Mouse (Mus musculus): ENCODE measurements around the gene Ube2m. TPM values are rescaled to one million over a fixed set of nuclear protein-coding genes. Genes with fewer than 3 reads are reported as not detected.

Gene Ube2m
- polyA plus RNA-seq, 1 experiment from 2014 or later = 41.3 TPM

- peaks cover 18% of the 10 kb centered on the region for H3K27me3 ChIP-seq (replicated peaks; ENCODE audit: control insufficient read depth, insufficient read depth, low read length)
- H3K9ac ChIP-seq (ENCODE audit: low read depth, low read length) = no peak overlapping the region
- no peak overlapping the region for H3K4me2 ChIP-seq (ENCODE audit: low read length)
- no peak overlapping the region for H3K4me3 ChIP-seq (ENCODE audit: low read length)
- no peak overlapping the region for H3K27ac ChIP-seq (ENCODE audit: low read depth, low read length)
- no peaks in the 10 kb centered on the region for H3K9me3 ChIP-seq (ENCODE audit: control insufficient read depth, low read length)
- H3K4me1 ChIP-seq (ENCODE audit: control insufficient read depth, insufficient read depth, low read depth, low read length) = peaks cover 14% of the 10 kb centered on the region
- H3K36me3 ChIP-seq (ENCODE audit: control insufficient read depth, insufficient read depth, low read length) = no peaks in the 10 kb centered on the region
- 7% methylated on average over 2 of the region's 2 CpGs for WGBS
- no peak; the same call in 1 of the 2 replicates for ATAC-seq
Observed at GRCm38 (mm10) chr7:13046084-13046483, 8.0 kb upstream of the Ube2m start.

- Histone ChIP-seq H3K4me2 (ENCODE audit: low read length) (peak overlapping the region; percentile 81), H3K27ac (ENCODE audit: low read depth, low read length) (peak overlapping the region; percentile 76), H3K9ac (ENCODE audit: low read depth, low read length) (peak overlapping the region; percentile 83), H3K27me3 (replicated peaks; ENCODE audit: control insufficient read depth, insufficient read depth, low read length) (peaks cover 18% of the 10 kb centered on the region), H3K36me3 (ENCODE audit: control insufficient read depth, insufficient read depth, low read length) (no peaks in the 10 kb centered on the region), H3K4me1 (ENCODE audit: control insufficient read depth, insufficient read depth, low read depth, low read length) (peaks cover 14% of the 10 kb centered on the region), H3K9me3 (ENCODE audit: control insufficient read depth, low read length) (no peaks in the 10 kb centered on the region), H3K4me3 (ENCODE audit: low read length) (peak overlapping the region; percentile 48)
- no peak; the same call in none of the 2 replicates for ATAC-seq
- WGBS = 3% methylated on average over 23 of the region's 23 CpGs
Observed at GRCm38 (mm10) chr7:13044254-13044625, 6.2 kb upstream of the Ube2m start.

GRCm38 (mm10) chr7:13043445-13044253, 5.6 kb upstream of the Ube2m start:
- Histone ChIP-seq H3K27me3 (replicated peaks; ENCODE audit: control insufficient read depth, insufficient read depth, low read length) (peaks cover 18% of the 10 kb centered on the region), H3K9ac (ENCODE audit: low read depth, low read length) (peak overlapping the region; percentile 83), H3K9me3 (ENCODE audit: control insufficient read depth, low read length) (no peaks in the 10 kb centered on the region), H3K4me1 (ENCODE audit: control insufficient read depth, insufficient read depth, low read depth, low read length) (peaks cover 17% of the 10 kb centered on the region), H3K4me2 (ENCODE audit: low read length) (peak overlapping the region; percentile 81), H3K27ac (ENCODE audit: low read depth, low read length) (peak overlapping the region; percentile 76), H3K36me3 (ENCODE audit: control insufficient read depth, insufficient read depth, low read length) (no peaks in the 10 kb centered on the region), H3K4me3 (ENCODE audit: low read length) (peak overlapping the region; percentile 48)
- WGBS = 6% methylated on average over 74 of the region's 88 CpGs
- peak; percentile 59 for ATAC-seq

- peak overlapping the region; percentile 83 for H3K9ac ChIP-seq (ENCODE audit: low read depth, low read length)
- no peaks in the 10 kb centered on the region for H3K9me3 ChIP-seq (ENCODE audit: control insufficient read depth, low read length)
- H3K4me1 ChIP-seq (ENCODE audit: control insufficient read depth, insufficient read depth, low read depth, low read length) = peaks cover 18% of the 10 kb centered on the region
- 30% methylated on average over 16 of the region's 16 CpGs for WGBS
- H3K36me3 ChIP-seq (ENCODE audit: control insufficient read depth, insufficient read depth, low read length) = no peaks in the 10 kb centered on the region
- peak overlapping the region; percentile 76; the same call in 1 of the 2 replicates for H3K27ac ChIP-seq (ENCODE audit: low read depth, low read length)
- peaks cover 18% of the 10 kb centered on the region for H3K27me3 ChIP-seq (replicated peaks; ENCODE audit: control insufficient read depth, insufficient read depth, low read length)
- H3K4me2 ChIP-seq (ENCODE audit: low read length) = peak overlapping the region; percentile 81
- H3K4me3 ChIP-seq (ENCODE audit: low read length) = peak overlapping the region; percentile 48
- no peak for ATAC-seq
Observed at GRCm38 (mm10) chr7:13043120-13043444, 5.0 kb upstream of the Ube2m start.

- H3K4me2 ChIP-seq (ENCODE audit: low read length) = no peak overlapping the region
- WGBS = 81% methylated on average over 6 of the region's 6 CpGs
- no peak overlapping the region for H3K27ac ChIP-seq (ENCODE audit: low read depth, low read length)
- H3K4me3 ChIP-seq (ENCODE audit: low read length) = no peak overlapping the region
- H3K9me3 ChIP-seq (ENCODE audit: control insufficient read depth, low read length) = no peaks in the 10 kb centered on the region
- H3K36me3 ChIP-seq (ENCODE audit: control insufficient read depth, insufficient read depth, low read length) = no peaks in the 10 kb centered on the region
- H3K9ac ChIP-seq (ENCODE audit: low read depth, low read length) = no peak overlapping the region
- H3K4me1 ChIP-seq (ENCODE audit: control insufficient read depth, insufficient read depth, low read depth, low read length) = peaks cover 18% of the 10 kb centered on the region
- no peak for ATAC-seq
- H3K27me3 ChIP-seq (replicated peaks; ENCODE audit: control insufficient read depth, insufficient read depth, low read length) = peaks cover 18% of the 10 kb centered on the region
Observed at GRCm38 (mm10) chr7:13042511-13042910, 4.4 kb upstream of the Ube2m start.

GRCm38 (mm10) chr7:13041256-13041655, 3.2 kb upstream of the Ube2m start:
- WGBS = 100% methylated on average over 1 of the region's 1 CpGs
- H3K4me2 ChIP-seq (ENCODE audit: low read length) = no peak overlapping the region
- H3K9me3 ChIP-seq (ENCODE audit: control insufficient read depth, low read length) = no peaks in the 10 kb centered on the region
- no peak overlapping the region for H3K27ac ChIP-seq (ENCODE audit: low read depth, low read length)
- H3K27me3 ChIP-seq (replicated peaks; ENCODE audit: control insufficient read depth, insufficient read depth, low read length) = peaks cover 18% of the 10 kb centered on the region
- no peak for ATAC-seq
- H3K36me3 ChIP-seq (ENCODE audit: control insufficient read depth, insufficient read depth, low read length) = peaks cover 2% of the 10 kb centered on the region
- H3K4me3 ChIP-seq (ENCODE audit: low read length) = no peak overlapping the region
- H3K9ac ChIP-seq (ENCODE audit: low read depth, low read length) = no peak overlapping the region
- peaks cover 26% of the 10 kb centered on the region for H3K4me1 ChIP-seq (ENCODE audit: control insufficient read depth, insufficient read depth, low read depth, low read length)

GRCm38 (mm10) chr7:13039181-13039580, 1.1 kb upstream of the Ube2m start:
- no peak for ATAC-seq
- Histone ChIP-seq H3K4me1 (ENCODE audit: control insufficient read depth, insufficient read depth, low read depth, low read length) (peaks cover 30% of the 10 kb centered on the region), H3K27ac (ENCODE audit: low read depth, low read length) (no peak overlapping the region), H3K9ac (ENCODE audit: low read depth, low read length) (peak overlapping the region; percentile 96), H3K27me3 (replicated peaks; ENCODE audit: control insufficient read depth, insufficient read depth, low read length) (peaks cover 8% of the 10 kb centered on the region), H3K9me3 (ENCODE audit: control insufficient read depth, low read length) (no peaks in the 10 kb centered on the region), H3K36me3 (ENCODE audit: control insufficient read depth, insufficient read depth, low read length) (peaks cover 16% of the 10 kb centered on the region), H3K4me2 (ENCODE audit: low read length) (peak overlapping the region; percentile 83), H3K4me3 (ENCODE audit: low read length) (no peak overlapping the region)
- 91% methylated on average over 1 of the region's 1 CpGs for WGBS

GRCm38 (mm10) chr7:13038621-13039169, 620 bp upstream of the Ube2m start:
- Histone ChIP-seq H3K4me3 (ENCODE audit: low read length) (peak overlapping the region; percentile 77), H3K9me3 (ENCODE audit: control insufficient read depth, low read length) (no peaks in the 10 kb centered on the region), H3K27ac (ENCODE audit: low read depth, low read length) (peak overlapping the region; percentile 100), H3K9ac (ENCODE audit: low read depth, low read length) (peak overlapping the region; percentile 96), H3K4me1 (ENCODE audit: control insufficient read depth, insufficient read depth, low read depth, low read length) (peaks cover 31% of the 10 kb centered on the region), H3K36me3 (ENCODE audit: control insufficient read depth, insufficient read depth, low read length) (peaks cover 16% of the 10 kb centered on the region), H3K27me3 (replicated peaks; ENCODE audit: control insufficient read depth, insufficient read depth, low read length) (peaks cover 8% of the 10 kb centered on the region), H3K4me2 (ENCODE audit: low read length) (peak overlapping the region; percentile 83)
- WGBS = 20% methylated on average over 15 of the region's 15 CpGs
- ATAC-seq = no peak

GRCm38 (mm10) chr7:13037366-13037765, 709 bp downstream of the Ube2m start:
- Histone ChIP-seq H3K27ac (ENCODE audit: low read depth, low read length) (peak overlapping the region; percentile 100), H3K9me3 (ENCODE audit: control insufficient read depth, low read length) (no peaks in the 10 kb centered on the region), H3K4me3 (ENCODE audit: low read length) (peak overlapping the region; percentile 77), H3K4me1 (ENCODE audit: control insufficient read depth, insufficient read depth, low read depth, low read length) (peaks cover 33% of the 10 kb centered on the region), H3K9ac (ENCODE audit: low read depth, low read length) (peak overlapping the region; percentile 96), H3K36me3 (ENCODE audit: control insufficient read depth, insufficient read depth, low read length) (peaks cover 21% of the 10 kb centered on the region), H3K27me3 (replicated peaks; ENCODE audit: control insufficient read depth, insufficient read depth, low read length) (peaks cover 2% of the 10 kb centered on the region; the same call in 1 of the 2 replicates), H3K4me2 (ENCODE audit: low read length) (peak overlapping the region; percentile 92)
- 0% methylated on average over 28 of the region's 33 CpGs for WGBS
- no peak for ATAC-seq
